Mouse (Mus musculus): ENCODE data around the gene Ap2a1. TPM values are rescaled to one million over a fixed set of nuclear protein-coding genes. Genes with fewer than 3 reads are reported as not detected.
A peak's percentile ranks its signal among the peaks of the same experiment; 100 is the strongest.

The Ap2a1 gene
- 100 to 1,000 TPM; 288 to 294 TPM for total RNA-seq (2021)
- long read RNA-seq, transcript Ap2a1-202 (23 exons, 3,301 nt) = minor isoform, 86 of 487 reads
- long read RNA-seq, transcript Ap2a1-203 (24 exons, 3,449 nt) = major isoform, 285 of 487 reads
- long read RNA-seq, partial matches to known transcripts = 51 of 487 reads
- long read RNA-seq, other reads (novel, unspliced or antisense) = 60 of 487 reads

DNA sequence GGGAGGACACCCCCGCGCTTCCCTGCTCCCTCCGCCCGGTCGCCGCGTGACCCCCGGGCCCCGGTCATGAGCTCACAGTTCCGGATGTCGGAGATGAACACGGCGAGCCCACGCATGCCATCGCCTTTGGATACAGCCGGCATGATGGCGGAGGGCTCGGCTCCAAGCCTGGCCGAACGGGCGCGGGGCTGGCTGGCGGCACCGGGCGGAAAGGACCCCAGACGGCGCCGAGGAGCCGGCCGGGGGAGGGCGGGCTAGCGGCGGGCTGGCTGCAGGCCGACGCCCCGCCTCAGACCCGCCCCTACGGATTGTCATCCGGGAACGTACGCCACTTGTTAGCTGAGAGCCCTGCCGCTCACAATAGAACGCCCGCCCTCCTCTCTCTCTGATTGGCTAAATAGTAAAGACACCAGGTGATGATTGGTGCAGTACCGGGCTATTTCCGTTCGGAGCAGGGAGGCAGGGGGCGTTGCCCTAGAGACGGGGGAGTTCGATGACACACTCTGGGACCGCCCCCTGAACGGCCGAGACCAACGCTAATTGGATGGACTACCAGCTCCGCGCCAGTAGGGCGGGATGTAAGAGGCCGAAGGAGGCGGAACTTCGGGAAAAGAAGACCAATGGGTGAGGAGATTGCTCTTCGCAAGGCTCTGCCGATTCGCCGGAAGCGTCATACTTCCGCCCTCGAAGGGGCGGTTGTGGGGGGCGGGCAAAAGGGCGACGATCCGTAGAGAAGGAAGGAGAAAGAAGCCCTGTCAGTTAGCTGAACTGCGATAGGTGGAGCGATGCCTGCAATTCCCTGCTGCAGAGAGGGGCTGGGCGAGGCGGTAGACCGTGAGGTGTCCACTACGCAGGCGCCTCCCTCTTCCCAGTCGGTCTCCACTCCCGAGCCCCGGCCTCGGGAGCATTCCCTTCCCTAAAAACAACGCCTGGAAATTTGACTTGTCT, at the start of gene Ap2a1:
Ap2a1 (minus strand) TSS at position 293 of the 948 bp plus-strand sequence.
- DNase-seq (ENCODE audit: low spot score in 2 of 2) = peak; percentile 100

DNA sequence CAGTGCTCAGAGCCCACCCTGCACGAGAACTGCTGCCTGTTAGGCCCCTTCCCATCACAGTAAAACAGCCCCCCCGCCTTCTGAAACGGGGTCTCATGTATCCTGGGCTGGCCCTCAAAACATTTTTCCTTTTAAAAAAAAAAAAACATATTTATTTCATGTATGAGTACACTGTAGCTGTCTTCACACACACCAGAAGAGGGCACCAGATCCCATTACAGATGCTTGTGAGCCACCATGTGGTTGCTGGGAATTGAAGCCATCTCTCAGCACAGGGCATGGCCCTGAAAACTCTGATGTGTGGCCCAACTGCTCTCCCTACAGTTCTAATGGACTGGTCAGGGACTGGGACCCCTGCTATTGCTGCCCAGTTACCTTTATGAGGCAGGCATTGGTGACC, 49.0 kb upstream of the Ap2a1 start:
- DNase-seq (ENCODE audit: low spot score in 2 of 2) = no peak

DNA sequence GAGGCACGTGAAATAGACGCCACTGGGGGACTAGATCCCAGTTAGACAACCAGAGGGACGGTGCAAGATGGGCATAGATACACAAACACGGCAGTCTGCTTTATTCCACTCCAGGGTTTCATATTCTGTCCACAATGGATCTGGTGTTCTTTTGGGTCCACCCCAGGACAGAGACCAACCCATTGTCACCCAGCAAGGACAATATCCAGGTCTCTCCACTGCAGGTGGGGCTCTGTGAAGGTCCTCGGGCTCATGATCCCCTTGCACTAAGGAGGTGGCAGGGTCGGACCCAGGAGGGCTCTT, 45.8 kb upstream of the Ap2a1 start:
- no peak for DNase-seq (ENCODE audit: low spot score in 2 of 2)

DNA sequence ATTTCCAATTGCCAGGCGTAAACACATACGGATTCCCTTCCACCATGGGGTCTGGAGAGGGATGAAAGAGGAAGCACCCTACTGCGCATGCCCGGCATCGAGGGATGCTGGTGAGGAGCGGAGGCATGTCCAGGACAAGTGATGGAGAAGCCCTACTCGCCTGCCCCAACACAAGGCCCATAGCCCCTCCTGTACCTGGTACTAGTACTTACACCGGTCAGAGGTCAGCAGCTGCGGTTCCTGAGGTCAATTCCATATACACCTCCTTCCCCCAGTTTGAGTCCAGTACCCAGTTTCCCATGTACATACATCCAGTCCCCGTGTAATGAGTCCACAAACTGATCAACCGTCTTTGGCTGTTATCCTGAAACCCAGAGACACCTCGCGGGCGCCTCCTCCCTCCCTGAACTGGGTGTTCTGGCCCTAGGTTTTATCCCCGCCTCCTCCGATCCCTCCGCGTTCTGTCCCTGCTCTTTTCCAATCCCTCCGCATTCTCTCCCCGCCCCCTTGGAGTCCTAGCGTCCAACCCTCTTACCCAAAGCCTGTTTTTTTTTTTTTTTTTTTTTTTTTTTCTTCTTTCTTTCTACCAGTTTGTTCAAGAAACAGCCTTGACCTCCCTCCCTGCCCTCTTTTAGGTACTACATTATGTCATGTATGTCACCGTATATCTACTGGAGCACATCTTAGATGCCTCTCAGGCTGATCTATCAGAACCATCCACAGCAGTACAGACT, 45.3 kb upstream of the Ap2a1 start, which contains the start of gene Cpt1c:
Cpt1c (minus strand) TSS at position 469 of the 734 bp plus-strand sequence.
- DNase-seq (ENCODE audit: low spot score in 2 of 2) = peak; percentile 83 to 94

DNA sequence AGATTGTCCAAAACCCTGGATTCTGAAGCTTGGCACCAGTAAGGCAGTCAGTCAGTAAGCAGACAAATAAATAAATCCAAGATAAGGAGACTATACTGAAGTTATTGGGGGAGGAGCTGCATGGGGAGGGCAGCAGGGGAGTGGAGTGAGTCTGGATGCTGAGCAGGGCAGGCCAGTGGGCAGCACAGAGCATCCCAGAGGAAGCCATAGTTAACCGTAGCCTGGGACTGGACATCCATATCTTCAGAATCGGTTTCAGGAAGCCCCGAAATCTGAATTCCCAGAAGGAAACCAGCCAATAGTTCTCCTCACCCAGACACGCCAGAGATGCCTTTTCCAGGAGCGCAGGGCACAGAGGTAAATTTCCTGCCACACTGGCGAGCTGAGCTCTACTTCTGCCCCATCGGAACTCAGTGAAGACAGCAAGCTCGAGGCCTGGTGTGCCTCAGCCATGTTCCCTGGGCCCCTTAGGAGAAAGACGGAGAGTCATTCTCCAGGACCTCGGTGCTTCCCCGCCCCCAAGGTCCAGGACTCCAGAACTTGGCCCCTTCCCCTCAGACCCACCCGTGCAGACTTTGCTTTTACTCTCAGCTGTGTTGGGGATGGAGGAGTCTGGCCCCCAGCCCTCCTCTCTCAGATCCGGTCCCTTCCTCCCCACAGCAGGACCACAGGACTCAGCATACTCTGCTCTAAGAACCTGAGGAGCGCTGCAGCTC, 44.3 kb upstream of the Ap2a1 start:
- no peak for DNase-seq (ENCODE audit: low spot score in 2 of 2)

DNA sequence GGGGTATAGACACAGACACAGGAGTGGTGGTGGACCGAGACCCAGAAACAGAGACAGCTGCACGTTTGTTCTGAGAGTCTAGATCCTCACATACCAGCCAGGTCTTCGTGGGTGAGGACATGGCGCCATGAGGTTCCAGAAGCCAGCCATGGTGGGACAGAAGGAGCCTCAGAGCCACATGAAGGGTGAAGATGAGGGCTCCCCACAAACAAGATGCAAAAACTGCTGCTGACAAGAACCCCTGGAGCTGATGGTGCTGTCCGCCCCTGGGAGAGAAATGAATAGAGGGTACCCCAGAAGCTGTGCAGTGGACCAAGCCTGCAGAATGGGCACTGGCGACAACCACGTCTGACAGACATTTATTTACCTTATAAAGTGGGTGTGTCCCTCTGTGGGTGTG, 41.8 kb upstream of the Ap2a1 start:
- DNase-seq (ENCODE audit: low spot score in 2 of 2) = no peak

DNA sequence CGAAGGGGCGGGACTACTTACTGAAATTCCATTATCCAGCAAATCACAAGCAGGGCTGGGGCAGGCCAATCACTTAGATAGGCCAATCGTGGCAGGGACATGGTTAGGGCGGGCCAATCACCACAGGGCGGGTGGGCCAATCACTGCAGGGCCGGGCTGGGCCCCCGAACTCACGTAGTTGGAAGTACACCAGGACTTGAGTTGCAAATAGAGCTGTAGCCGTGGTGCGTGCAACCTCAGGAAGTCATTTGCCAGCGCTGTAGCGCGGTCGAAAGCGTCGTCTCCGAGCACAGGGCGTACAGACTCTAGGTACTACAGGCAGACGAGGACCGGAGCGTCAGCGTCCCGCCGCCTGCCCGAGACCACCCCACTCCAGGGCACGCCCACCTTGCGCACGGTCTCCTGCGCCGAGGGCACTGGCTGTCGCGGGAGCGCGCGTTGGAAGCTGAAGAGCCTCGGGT, 41.0 kb upstream of the Ap2a1 start:
- DNase-seq (ENCODE audit: low spot score in 2 of 2) = peak; percentile 75 to 90

DNA sequence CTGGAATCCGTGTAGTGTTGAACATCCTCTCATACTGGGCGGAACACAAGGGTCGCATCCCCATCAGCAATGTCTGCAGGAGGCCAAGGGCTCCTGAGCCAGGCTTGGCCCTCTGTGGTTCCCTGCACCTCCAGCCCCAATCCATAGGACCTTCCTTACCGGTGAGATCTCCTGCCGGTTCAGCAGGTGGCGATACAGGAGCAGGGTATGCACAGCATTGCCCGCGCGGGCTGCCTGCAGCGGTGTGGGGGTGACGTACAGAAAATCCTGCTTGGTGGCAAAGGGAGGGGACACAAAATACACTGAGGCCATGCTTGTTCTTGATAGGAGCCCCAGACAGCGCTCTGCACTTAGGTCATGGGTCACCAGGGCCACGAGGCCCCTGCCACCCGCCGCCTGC, 37.3 kb upstream of the Ap2a1 start:
- no peak for DNase-seq (ENCODE audit: low spot score in 2 of 2)

DNA sequence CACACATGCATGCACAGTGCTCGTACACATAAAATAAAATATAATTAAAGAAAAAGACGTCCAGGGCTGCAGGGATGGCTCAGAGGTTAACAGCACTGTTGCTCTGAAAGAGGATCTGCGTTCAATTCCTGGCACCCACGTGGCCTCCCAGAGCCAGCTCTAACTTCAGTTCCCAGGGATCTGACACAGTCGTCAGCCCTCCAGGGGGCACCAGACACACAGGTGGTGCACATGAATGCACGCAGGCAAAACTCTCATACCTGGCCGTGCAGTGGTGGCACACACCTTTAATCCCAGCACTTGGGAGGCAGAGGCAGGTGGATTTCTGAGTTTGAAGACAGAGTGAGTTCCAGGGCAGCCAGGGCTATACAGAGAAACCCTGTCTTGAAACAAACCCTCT, 36.7 kb upstream of the Ap2a1 start:
- no peak for DNase-seq (ENCODE audit: low spot score in 2 of 2)

DNA sequence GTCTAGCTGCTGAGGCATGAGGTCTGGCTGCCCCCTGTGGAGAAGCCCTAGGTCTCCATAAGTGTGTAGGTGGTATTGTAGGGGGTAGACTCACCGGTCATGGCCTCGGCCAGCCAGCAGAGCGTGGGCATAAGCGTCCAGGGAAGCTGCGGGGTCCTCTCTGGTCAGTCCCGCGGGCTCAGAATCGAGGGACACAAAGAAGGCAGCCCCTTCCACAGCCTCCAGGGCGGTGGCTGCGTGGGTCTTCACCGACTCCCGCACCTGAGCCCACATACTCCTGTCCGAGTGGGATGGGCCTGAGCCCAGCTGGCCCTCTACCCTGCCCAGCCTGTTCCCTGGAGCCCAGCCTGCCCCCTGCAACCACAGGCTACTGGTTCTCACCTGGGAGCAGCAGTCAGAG, 35.7 kb upstream of the Ap2a1 start:
- no peak for DNase-seq (ENCODE audit: low spot score in 2 of 2)

DNA sequence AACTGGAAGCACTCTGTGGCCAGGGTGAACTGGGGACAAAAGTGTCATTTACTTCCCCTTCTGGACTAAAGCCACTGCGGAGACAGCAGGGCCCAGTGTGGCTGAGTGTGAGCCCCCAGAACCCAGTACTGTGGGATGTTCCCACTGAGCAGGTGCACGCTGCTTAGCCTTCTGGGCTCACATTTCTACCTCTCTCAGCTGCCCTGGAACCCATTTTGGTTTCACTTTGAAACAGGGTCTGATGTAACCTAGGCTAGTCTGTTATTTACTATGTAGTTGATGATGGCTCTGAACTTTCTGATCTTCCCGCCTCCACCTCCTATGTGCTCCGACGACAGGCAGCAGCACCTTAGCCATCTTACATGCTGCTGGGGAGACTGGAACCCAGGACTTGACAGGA, 33.5 kb upstream of the Ap2a1 start:
- no peak for DNase-seq (ENCODE audit: low spot score in 2 of 2)

DNA sequence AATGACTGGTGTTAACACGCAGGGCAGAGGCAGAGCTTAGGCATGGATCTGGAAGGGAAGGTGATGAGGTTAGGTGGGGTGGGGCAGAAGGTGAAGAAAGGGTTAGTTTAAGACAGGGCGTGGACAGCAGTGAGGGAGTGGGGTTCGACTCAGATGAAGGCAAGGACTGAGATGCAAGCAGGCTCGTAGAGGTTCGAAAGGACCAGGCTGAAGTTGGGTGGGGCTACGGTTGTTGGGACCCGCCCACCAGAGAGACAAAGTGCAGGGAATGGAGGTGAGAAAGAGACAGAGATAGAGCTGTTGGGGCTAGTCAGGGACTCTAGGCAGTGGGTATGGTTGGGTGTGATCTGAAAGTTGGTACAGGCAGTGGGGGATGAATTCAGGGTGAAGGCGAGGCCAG, 33.0 kb upstream of the Ap2a1 start:
- DNase-seq (ENCODE audit: low spot score in 2 of 2) = no peak

DNA sequence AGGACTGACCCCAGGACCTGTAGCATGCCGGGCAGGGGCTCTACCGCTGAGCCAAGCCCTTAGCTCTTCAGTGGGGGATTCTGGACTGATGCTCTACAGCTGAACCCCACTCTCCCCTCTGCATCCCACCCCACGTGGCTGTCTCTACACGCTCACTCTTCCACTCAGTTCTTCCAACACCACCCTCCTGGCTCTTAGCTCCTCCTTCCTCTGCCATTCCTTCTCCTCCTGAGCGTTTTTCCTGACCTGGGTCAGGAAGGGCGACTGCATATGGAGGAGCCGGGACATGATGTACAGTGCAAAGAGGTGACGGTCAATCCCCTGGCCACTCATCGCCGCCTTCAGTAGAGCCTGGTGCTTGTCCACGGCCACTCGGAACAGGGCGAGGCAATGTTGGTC, 31.2 kb upstream of the Ap2a1 start:
- DNase-seq (ENCODE audit: low spot score in 2 of 2) = no peak

DNA sequence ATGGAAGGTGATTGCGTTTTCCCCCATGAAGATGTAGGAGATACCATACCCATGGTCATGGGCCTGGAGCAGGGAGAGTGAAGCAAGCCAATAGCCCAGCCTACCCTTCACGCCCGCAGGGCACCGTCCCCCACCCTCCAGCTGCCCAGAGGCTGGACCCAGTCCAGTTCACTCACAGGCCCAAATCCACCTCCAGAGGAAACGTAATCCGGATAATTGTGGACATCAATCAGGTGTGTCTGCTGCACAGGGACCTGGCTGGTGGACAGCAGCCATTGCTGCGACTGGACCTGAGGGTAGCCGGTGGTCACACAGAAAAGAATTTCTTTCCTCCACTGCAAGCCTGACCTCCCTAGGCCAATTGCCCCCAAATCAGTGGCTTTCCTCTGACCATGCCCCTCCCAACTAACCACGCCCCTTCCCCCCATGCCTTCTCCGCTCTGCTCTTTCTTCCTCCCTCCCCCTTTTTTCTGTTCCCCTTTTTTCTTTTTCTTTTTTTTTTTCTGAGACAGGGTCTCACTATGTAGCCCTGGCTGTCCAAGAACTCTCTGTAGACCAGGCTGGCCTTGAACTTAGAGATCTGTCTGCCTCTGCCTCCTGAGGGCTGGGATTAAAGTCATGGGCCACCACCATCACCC, 30.7 kb upstream of the Ap2a1 start:
- DNase-seq (ENCODE audit: low spot score in 2 of 2) = no peak

DNA sequence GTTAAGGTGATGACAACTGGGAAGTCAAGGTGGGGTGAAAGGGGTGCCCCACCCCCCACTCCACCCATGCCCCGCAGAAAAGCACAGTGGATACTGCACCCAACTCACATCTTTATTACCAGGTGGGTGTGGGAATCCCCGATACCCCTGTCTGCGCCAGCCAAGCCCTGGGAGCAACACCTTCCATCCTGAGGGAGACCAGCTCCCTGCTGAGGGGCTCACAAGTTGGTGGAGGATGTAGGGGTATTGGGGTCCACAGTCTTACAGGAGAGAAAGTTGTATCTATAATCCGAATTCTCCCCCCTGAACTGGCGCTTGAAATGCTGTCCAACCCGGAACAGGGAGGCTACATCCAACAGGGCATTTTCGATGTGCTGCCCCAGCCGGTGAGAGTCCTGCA, 30.0 kb upstream of the Ap2a1 start:
- no peak for DNase-seq (ENCODE audit: low spot score in 2 of 2)

DNA sequence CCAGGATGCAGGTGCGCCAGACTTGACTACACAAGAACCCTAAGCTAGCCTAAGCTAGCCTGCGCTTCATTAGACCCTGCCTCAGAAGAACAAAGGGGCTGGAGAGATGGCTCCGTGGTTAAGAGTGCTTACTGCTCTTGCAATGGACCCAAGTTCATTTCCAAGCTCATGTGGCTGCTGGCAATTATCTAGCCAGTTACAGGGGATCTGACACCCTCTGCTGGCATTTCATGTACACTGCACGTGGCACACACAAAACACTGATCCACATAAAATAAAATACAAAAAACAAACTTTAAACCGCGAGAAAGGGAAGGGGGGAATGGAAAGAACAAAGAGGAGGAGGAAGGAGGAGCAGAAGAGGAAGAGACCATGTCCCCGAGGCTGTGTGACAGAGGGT, 28.9 kb upstream of the Ap2a1 start:
- DNase-seq (ENCODE audit: low spot score in 2 of 2) = peak in 1 of 2 experiments; percentile 68

DNA sequence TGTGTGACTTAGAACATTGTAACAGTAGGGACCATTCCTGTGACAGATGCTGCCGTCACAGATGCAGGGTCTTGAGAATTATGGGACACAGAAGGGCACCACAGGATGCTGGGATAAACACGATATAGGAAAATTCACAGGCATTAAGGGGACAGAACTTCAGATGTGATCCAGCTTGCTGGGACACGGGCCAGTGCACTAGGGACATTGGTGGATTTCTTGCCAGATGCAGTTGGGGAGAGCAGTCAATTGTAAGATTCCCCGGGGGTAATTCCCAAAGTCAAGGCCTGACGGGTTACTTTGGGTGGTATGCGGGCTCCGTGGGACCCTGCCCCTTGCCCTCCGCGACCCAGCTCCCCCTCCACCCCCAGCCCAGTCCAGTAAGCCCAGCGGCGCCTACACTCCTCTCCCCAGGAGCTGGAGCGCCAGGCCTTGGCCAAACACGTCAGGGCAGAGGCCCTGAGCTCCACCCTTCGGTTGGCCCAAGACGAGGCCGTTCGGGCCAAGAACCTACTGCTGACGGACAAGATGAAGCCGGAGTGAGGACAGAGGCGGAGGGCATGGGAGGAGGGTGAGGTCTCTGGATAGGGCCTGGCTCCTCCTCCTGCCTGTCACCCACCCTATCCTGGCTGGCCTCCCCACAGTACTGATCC, 28.0 kb upstream of the Ap2a1 start:
- no peak for DNase-seq (ENCODE audit: low spot score in 2 of 2)

DNA sequence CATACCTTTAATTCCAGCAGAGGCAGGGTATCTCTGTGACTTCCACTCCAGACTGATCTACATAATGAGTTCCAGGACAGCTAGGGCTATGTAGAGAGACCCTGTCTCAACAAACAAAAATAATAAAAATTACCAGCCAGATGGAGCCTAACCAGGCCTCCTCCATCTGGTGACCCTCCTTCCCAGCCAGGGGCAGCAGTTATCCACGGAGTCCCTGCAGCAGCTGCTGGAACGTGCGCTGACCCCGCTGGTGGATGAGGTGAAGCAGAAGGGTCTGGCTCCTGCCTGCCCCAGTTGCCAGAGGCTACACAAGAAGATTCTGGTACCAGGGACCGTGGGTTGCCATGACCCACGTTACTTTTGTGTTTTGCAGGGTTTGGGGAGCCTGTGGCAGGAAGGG, 27.0 kb upstream of the Ap2a1 start:
- DNase-seq (ENCODE audit: low spot score in 2 of 2) = no peak

DNA sequence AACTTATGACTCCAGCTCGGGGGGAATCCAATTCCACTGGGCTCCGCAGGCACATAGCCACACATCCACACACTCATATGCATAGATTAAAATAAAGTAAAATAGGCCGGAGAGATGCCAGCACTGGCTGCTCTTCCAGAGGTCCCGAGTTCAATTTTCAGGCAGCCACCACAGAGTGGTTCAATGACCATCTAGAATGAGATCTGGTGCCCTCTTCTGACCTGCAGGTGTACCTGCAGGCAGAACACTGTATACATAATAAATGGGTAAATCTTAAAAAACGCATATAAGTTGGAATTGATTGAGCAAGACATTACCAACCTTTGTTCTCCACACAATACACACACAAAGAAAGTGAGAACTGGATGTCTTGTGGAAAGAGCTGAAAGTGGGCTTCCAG, 26.3 kb upstream of the Ap2a1 start:
- DNase-seq (ENCODE audit: low spot score in 2 of 2) = no peak

DNA sequence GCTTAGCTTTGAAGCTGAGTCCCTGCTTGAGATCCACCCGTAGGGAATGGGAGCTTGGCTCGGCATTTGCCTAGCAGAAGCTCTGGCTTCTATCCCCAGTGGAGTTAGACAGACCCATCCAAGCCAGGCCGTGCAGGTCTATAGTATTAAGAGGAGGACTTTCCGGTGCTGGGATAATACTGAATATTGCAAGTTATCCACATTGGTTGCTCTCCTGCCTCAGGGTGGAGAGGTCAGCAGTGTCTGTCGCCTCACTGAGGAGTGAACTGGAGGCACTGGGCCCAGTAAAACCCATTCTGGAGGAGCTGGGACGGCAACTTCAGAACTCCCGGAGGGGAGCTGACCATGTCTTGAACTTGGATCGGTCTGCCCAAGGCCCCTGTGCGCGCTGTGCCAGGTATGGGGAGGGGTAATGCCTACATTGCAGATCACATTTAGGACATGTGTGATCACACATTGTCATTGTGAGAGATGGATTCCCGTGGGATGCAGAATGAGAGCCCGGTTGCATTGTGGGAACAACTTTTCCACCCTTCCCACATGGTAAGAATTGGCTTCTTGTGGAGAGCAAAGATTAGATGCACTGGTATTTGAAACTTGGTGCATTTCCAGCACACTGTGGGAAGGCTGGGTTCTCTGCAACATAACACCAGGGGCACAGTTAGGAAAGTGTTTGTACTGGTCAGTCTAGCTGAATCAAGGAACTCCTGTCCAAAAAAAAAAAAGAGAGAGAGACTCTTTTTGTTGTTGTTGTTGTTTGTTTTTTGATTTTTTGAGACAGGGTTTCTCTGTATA, 25.0 kb upstream of the Ap2a1 start:
- no peak for DNase-seq (ENCODE audit: low spot score in 2 of 2)
